Mouse (Mus musculus) embryonic fibroblast, embryonic 13.5 days (primary cell): ENCODE results near the gene Msi2. TPM values are rescaled to one million over a fixed set of nuclear protein-coding genes. Genes with fewer than 3 reads are reported as not detected.

Experiments used
- H3K27ac ChIP-seq: 2 replicates; pipeline ENCODE4 v1.5.1; 2012; ENCODE audit warnings: low read length, control low read depth, inconsistent platforms; ENCODE audit not compliant: insufficient read depth
- H3K4me1 ChIP-seq: 2 replicates; pipeline ENCODE4 v1.6.1; 2011; ENCODE audit warnings: low read length; ENCODE audit not compliant: control insufficient read depth, insufficient read depth
- H3K4me3 ChIP-seq: 2 replicates; pipeline ENCODE4 v1.5.1; 2011; ENCODE audit warnings: mild to moderate bottlenecking, control low read depth, low read length; ENCODE audit not compliant: insufficient read depth
- CTCF ChIP-seq: IDR thresholded peaks from 2 replicates; pipeline ENCODE4 v1.5.1; 2011; ENCODE audit warnings: mild to moderate bottlenecking, control low read depth, low read length, moderate library complexity, borderline replicate concordance; ENCODE audit not compliant: insufficient read depth
- POLR2A ChIP-seq: IDR thresholded peaks from 2 replicates; pipeline ENCODE4 v1.6.1; 2011; ENCODE audit warnings: low read depth, mild to moderate bottlenecking, control low read depth, low read length, moderate library complexity
- polyA plus RNA-seq: library from polyadenylated mRNA; stranded (reverse); fragments of >200 nt; gene quantifications from 2 replicates; pipeline ENCODE4 v1.2.4, GENCODE M21; 2011; ENCODE audit warnings: low read depth; ENCODE audit not compliant: missing spikeins, insufficient read length

Msi2 gene
- polyA plus RNA-seq, 1 experiment = 44.9 TPM

DNA sequence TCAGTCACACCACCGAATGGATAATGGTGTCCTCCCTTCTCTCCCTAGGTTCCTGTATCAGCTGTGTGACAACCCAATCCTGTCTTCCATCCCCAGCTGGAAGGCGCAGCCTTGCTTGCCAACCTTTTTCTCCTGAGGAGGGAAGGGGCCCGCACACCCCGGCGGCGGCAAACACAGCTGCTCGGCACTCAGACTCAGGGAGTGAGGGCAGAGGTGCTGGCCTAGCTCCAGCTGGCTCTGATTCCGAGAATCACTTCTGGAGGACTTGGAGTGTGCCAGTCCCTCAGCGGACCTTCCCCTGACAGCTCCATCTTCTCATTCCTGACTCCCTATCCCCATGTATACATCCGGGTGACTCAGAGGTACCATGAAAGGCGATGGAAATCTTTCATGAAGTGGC lies 387.5 kb downstream of the Msi2 start:
- no peak overlapping the region for H3K27ac ChIP-seq
- TF ChIP-seq CTCF (no peak), POLR2A (no peak)
- no peak overlapping the region for H3K4me3 ChIP-seq
- peaks cover 8% of the 10 kb centered on the region; the same call in 1 of the 2 replicates for H3K4me1 ChIP-seq

DNA sequence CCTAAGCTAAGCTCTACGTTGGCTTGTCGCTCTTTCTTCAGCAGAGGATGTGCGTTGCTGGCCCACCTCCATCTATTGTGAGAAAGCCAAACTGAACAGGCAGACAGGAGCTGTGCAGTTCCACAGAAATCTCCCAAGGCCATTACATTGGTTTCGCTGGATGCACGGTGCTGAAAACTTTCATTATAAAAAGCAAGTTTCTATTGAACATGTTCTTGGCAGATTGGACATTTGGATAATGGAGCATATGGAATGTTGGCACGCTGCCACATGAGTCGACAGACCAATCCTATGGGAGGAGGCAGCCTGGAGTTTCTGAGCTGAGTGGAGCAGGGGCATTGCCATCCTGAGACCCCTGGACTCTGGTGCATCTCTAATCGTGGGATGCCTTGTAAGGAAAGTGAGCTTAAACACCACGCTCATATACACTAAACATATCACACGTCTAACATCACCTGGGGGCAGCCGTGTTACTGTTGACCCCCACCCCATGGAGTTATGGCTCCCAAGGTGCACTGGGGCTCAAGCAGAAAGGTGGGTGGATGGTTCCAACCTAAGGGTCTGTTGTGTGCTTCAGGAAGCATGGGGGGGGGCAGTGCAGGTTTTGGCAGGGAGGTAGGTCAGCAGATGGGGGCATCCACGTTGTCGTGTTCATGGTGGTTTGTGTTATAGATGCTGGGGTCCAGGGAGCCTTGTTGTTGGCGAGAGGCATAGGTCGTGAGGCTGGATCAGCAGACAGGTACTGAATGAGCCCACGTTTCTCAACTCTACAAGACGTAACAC lies 389.3 kb downstream of the Msi2 start:
- no peak for TF ChIP-seq POLR2A
- no peak for TF ChIP-seq CTCF
- Histone ChIP-seq H3K27ac (no peak overlapping the region), H3K4me1 (peaks cover 8% of the 10 kb centered on the region; the same call in 1 of the 2 replicates), H3K4me3 (no peak overlapping the region)

DNA sequence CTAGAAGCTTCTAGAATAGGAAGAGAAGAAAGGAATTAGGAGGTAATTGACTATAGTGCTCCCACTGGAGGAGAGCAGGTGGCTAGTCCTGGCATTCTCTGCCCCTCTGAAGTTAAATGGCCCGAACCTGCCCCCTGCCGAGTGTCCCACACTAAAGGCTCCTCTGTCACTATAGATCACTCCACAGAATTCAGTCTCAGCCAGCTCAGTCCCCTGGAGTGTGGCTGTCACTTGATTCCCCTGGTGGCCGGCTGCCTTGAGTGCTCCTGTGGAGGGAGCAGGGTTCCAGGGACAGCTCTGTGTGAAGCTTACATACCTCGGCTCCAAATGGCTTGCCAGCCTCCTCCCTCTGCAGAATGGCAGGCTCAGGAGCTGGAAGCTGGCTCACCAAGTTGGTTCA lies 391.3 kb downstream of the Msi2 start:
- TF ChIP-seq CTCF (no peak), POLR2A (no peak)
- Histone ChIP-seq H3K27ac (no peak overlapping the region), H3K4me1 (peaks cover 5% of the 10 kb centered on the region; the same call in 1 of the 2 replicates), H3K4me3 (no peak overlapping the region)

DNA sequence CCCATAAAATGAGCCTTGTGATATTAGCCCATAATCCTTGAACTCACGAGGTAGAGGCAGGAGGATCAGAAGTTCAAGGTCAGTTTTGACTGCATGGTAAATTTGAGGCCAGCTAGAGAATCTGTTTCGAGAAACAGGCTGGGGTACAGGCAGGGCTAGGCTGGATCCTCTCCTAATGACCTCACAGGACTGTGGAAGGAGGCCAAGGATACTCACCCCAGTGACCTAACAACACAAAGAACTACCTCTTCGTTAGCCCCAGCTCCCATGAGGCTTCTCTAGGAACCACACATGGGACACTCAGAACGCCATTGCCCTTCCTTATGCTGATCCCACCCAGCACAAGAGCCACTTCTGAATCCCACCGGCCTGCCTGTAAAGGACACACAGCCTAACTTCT lies 399.5 kb downstream of the Msi2 start:
- Histone ChIP-seq H3K27ac (no peak overlapping the region), H3K4me1 (no peaks in the 10 kb centered on the region)
- no peak for TF ChIP-seq CTCF
- TF ChIP-seq POLR2A = no peak

DNA sequence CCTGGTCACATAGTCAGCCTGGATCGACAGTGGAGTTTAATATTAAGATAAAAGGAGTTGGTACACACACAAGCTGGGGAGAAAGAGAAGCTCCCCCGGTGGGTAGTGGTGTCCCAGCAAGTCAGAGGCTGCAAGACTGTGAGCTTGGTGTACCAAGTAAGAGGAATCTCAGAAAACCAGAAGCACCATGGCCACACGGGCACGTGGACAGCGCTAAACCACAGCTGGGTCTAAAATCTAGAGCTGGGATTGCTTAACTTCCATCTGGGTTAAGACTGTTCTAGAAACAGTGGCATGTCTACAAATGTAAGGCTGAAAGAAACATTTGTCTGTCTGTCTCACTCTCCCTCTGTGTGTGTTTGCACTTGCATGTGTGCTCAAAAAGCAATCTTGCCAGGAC lies 402.9 kb downstream of the Msi2 start:
- no peak for TF ChIP-seq POLR2A
- no peak for TF ChIP-seq CTCF
- Histone ChIP-seq H3K4me3 (no peak overlapping the region), H3K27ac (no peak overlapping the region), H3K4me1 (no peaks in the 10 kb centered on the region)

More for the DNA sequence above, 399.5 kb downstream of the Msi2 start:
- no peak overlapping the region for H3K4me3 ChIP-seq

DNA sequence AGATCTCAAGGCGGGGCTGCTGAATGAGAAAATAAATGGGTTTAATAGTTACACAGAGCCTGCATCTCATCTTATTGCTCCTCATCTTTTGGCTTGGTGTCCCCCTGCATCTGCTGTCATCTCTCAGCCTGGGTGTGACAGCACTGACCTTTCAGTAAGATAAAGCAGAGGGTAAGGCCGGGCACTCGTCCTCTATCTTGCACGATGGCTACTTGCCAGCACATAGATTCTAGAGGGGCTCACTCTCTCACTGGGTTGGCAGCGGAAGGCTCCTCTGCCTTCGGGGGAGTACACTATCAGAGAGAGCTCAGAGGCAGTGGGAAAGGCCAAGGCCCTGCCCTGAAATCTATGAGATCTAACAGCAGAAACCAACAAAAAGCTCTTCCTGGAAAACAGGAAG lies 403.8 kb downstream of the Msi2 start:
- Histone ChIP-seq H3K4me1 (no peaks in the 10 kb centered on the region), H3K4me3 (no peak overlapping the region), H3K27ac (no peak overlapping the region)
- no peak for TF ChIP-seq CTCF
- no peak for TF ChIP-seq POLR2A

DNA sequence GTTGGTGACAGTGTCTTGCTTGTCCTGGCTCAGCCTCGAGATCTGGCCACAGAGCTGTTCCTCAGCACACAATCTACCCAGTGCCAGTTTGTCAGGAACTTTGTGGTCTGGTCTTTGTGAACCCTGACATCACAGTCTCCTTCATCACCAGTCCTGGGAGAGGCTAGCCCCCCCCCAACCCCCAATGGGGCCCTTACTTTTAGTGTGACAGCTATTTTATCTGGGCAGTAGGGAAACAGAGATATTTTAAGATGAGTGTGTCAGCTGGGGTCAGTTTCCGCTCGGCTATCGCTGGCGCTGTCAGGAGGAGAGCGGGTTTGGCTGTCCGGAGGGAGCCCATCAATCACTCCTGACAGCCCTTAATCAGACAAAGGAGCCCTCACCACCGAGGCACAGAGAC lies 404.8 kb downstream of the Msi2 start:
- TF ChIP-seq CTCF (no peak), POLR2A (no peak)
- Histone ChIP-seq H3K27ac (no peak overlapping the region), H3K4me1 (no peaks in the 10 kb centered on the region), H3K4me3 (no peak overlapping the region)

DNA sequence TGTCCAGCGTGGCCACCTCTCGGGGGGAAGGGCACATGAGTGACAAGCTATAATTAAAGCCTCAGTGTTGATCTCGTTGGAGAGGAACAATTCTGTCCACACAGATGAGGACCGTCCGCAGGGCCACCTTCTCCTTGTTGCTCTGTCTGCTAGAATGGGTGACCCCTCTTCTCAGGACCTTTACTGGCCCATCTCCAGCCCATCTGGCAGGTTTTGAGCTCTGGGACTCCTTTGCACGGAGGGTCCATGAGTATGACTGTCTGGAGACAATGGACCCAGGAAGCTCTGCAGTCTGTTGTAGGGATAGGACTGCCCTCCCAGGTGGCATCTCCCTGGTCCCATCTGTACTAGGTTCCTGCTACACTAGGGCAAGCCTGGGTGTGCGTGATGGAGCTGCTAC lies 406.7 kb downstream of the Msi2 start:
- no peak overlapping the region for H3K4me3 ChIP-seq
- TF ChIP-seq POLR2A (no peak), CTCF (no peak)
- H3K4me1 ChIP-seq = no peaks in the 10 kb centered on the region
- no peak overlapping the region for H3K27ac ChIP-seq

DNA sequence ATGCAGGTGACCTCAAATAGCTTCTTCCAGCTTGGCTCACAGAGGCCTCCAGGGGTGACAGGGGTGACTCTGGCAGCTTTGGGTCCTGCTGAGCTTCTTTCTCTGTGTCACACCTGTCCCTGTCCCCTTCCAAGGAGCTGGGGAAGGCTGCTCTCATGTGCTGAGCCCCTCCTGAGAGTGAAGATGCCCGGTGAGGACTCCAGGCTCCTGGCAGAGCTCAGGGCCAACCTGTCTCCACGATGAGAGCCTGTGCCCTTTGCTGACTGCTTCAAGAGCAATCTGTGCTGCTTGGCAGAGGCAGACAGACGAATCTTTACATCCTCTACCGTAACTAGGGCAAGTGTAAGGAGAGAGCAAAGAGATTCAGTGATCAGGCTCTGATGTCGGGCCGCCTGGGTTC lies 407.5 kb downstream of the Msi2 start:
- no peak overlapping the region for H3K4me3 ChIP-seq
- no peaks in the 10 kb centered on the region for H3K4me1 ChIP-seq
- TF ChIP-seq CTCF = no peak
- no peak for TF ChIP-seq POLR2A
- H3K27ac ChIP-seq = no peak overlapping the region

DNA sequence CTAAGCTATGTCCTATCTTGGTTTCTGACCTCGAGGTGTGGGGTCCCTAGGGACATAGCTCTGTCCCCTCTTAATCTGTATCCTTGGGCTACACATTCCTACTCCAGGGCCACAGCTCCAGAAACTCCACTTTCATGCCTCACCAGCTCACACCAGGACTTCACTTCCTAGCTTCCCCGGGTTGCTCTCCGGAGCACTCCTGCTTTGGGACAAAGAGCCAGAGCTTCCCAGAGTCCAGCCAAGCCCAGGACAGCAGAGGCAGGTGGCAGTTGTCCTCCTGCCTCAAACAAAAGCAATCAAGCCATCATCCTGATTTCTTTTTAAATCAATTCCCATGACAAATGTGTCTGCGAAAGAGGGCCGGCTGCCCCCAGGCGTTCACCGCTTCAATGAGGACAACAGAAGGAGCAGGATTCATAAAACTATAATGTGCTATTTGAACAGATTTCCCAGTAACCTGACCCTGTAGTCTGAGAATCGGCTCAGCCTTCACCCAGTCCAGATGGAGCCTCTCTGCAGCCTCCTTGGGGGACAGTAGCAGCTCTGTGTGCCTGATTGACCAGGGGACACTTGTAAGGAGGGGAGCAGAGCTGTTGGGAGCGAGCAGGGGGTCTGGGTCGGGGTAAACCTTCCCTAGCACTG lies 409.1 kb downstream of the Msi2 start:
- H3K4me1 ChIP-seq = no peaks in the 10 kb centered on the region

More for the DNA sequence above, 409.1 kb downstream of the Msi2 start:
- TF ChIP-seq CTCF = no peak
- TF ChIP-seq POLR2A = no peak
- Histone ChIP-seq H3K4me3 (no peak overlapping the region), H3K27ac (no peak overlapping the region)
